Mouse (Mus musculus) heart, postnatal 10 days (tissue): ENCODE data around the gene Icmt. TPM values are rescaled to one million over a fixed set of nuclear protein-coding genes. Genes with fewer than 3 reads are reported as not detected.

Experiments
- DNase-seq, 2 experiments: peaks; one replicate each; pipeline ENCODE4 v3.0.0; 2021
- intact Hi-C: fragments of 180-260 bp; cut with DNase I; formaldehyde crosslinking; loops from one replicate; pipeline ENCODE4 v1.15.1; 2025
- total RNA-seq, 2 experiments: library from RNA; stranded (reverse); gene quantifications; 2 replicates each; pipeline ENCODE4 v1.2.3; 2021

Gene Icmt
- total RNA-seq, 2 experiments from 2014 or later = 27.3 to 33.4 TPM

GRCm38 (mm10) chr4:152273621-152274236, 23.3 kb upstream of the Icmt start, which contains the start of gene Gpr153:
Gene Gpr153, plus strand, starts transcription at chr4:152274232.
- DNase-seq = peak; percentile 75 to 78
- intact Hi-C loops = no loop called here

- peak; percentile 59 to 63 for DNase-seq
- intact Hi-C loops = no loop called here
Measured at GRCm38 (mm10) chr4:152274681-152275131, 22.3 kb upstream of the Icmt start.

- intact Hi-C loops = no loop called here
- peak in 1 of 2 experiments; percentile 67 for DNase-seq
Measured at GRCm38 (mm10) chr4:152276389-152277347, 20.4 kb upstream of the Icmt start.

- DNase-seq = no peak
- intact Hi-C loops = no loop called here
Measured at GRCm38 (mm10) chr4:152277916-152278315, 19.1 kb upstream of the Icmt start.

GRCm38 (mm10) chr4:152278986-152279385, 18.0 kb upstream of the Icmt start:
- no peak for DNase-seq
- intact Hi-C loops = no loop called here

GRCm38 (mm10) chr4:152281601-152282000, 15.4 kb upstream of the Icmt start:
- intact Hi-C loops = no loop called here
- DNase-seq = no peak

GRCm38 (mm10) chr4:152282721-152283120, 14.3 kb upstream of the Icmt start:
- no peak for DNase-seq
- intact Hi-C loops = loop anchor here (1.0 kb wide), 1 partner anchor 68 kb away; no protein-coding TSS in a partner anchor

- intact Hi-C loops = loop anchor here (1.0 kb wide), 1 partner anchor 69 kb away; no protein-coding TSS in a partner anchor
- peak; percentile 87 to 91 for DNase-seq
Measured at GRCm38 (mm10) chr4:152283186-152283950, 13.7 kb upstream of the Icmt start.

- peak; percentile 81 to 86 for DNase-seq
- intact Hi-C loops = loop anchor here (2.0 kb wide), 1 partner anchor 113 kb away; no protein-coding TSS in a partner anchor
Measured at GRCm38 (mm10) chr4:152285505-152285904, 11.5 kb upstream of the Icmt start.

GRCm38 (mm10) chr4:152286183-152286582, 10.8 kb upstream of the Icmt start:
- intact Hi-C loops = no loop called here

GRCm38 (mm10) chr4:152286887-152287286, 10.1 kb upstream of the Icmt start:
- intact Hi-C loops = no loop called here
- DNase-seq = peak; percentile 78 to 86

More at GRCm38 (mm10) chr4:152286183-152286582, 10.8 kb upstream of the Icmt start:
- no peak for DNase-seq

GRCm38 (mm10) chr4:152287317-152288120, 9.5 kb upstream of the Icmt start:
- intact Hi-C loops = no loop called here
- DNase-seq = no peak

- intact Hi-C loops = no loop called here
- DNase-seq = no peak
Measured at GRCm38 (mm10) chr4:152288398-152288945, 8.6 kb upstream of the Icmt start.

GRCm38 (mm10) chr4:152290385-152290784, 6.6 kb upstream of the Icmt start:
- no peak for DNase-seq
- intact Hi-C loops = no loop called here

GRCm38 (mm10) chr4:152290991-152291390, 6.0 kb upstream of the Icmt start:
- no peak for DNase-seq
- intact Hi-C loops = no loop called here

- DNase-seq = no peak
- intact Hi-C loops = no loop called here
Measured at GRCm38 (mm10) chr4:152291562-152291961, 5.5 kb upstream of the Icmt start, which contains the start of gene Hes3. Gene Hes3, minus strand, starts transcription at chr4:152291662.

GRCm38 (mm10) chr4:152292102-152292765, 4.8 kb upstream of the Icmt start:
- intact Hi-C loops = no loop called here
- no peak for DNase-seq

GRCm38 (mm10) chr4:152294188-152294929, 2.7 kb upstream of the Icmt start:
- no peak for DNase-seq
- intact Hi-C loops = no loop called here
